Mouse (Mus musculus) frontal cortex, postnatal 10 days (tissue): ENCODE measurements around the gene Tmem121.
A peak's percentile ranks its signal among the peaks of the same experiment; 100 is the strongest.
"Not testable (repeated sequence)": the region's sequence is repeated elsewhere in the genome, so short reads cannot be mapped to it uniquely, and the experiment has no call there.

Experiments
- DNase-seq, 2 experiments: peaks; one replicate each; pipeline ENCODE4 v3.0.0; 2022; ENCODE audit warnings: low spot score in 2 of 2, mixed read lengths in 1 of 2

Tmem121 gene

GRCm38 (mm10) chr12:113217306-113218242 lies 31.8 kb downstream of the Tmem121 start:
- DNase-seq, result peak in 1 of 2 experiments; percentile 70

- DNase-seq, result no peak
These were observed 34.1 kb downstream of the Tmem121 start for GRCm38 (mm10) chr12:113219867-113220266.

GRCm38 (mm10) chr12:113220447-113220846 lies 34.7 kb downstream of the Tmem121 start:
- DNase-seq, result peak; percentile 42 to 65

- no peak for DNase-seq
These were observed 35.6 kb downstream of the Tmem121 start for GRCm38 (mm10) chr12:113221289-113221688.

- DNase-seq, result peak; percentile 71 to 86
These were observed 36.4 kb downstream of the Tmem121 start for GRCm38 (mm10) chr12:113222121-113222636.

- peak in 1 of 2 experiments; percentile 54 for DNase-seq
These were observed 37.0 kb downstream of the Tmem121 start for GRCm38 (mm10) chr12:113222748-113223147.

- DNase-seq, result no peak
These were observed 38.5 kb downstream of the Tmem121 start for GRCm38 (mm10) chr12:113224206-113224605.

- no peak for DNase-seq
These were observed 39.0 kb downstream of the Tmem121 start for GRCm38 (mm10) chr12:113224687-113225091.

GRCm38 (mm10) chr12:113227970-113228593 lies 42.4 kb downstream of the Tmem121 start:
- no peak for DNase-seq

GRCm38 (mm10) chr12:113230741-113231140 lies 45.0 kb downstream of the Tmem121 start:
- no peak for DNase-seq

- DNase-seq, result not testable (repeated sequence)
These were observed 46.0 kb downstream of the Tmem121 start for GRCm38 (mm10) chr12:113231551-113232263.

- not testable (repeated sequence) for DNase-seq
These were observed 46.6 kb downstream of the Tmem121 start for GRCm38 (mm10) chr12:113232264-113232750.
